Mouse (Mus musculus) liver, adult 2 months (tissue): ENCODE measurements at regions not wholly inside any gene's neighbourhood (a gene's known extent, or its start where the extent isn't known, plus 50 kb on each side); places are given as distances from the start of the nearest gene placed in this dataset.

Experiments
- CTCF ChIP-seq: fragments of 200-500 bp; IDR thresholded peaks from 2 replicates; pipeline ENCODE4 v1.5.1; 2011; ENCODE audit warnings: low read depth, low read length, control low read depth
- POLR2A ChIP-seq: fragments of 200-500 bp; IDR thresholded peaks from 2 replicates; pipeline ENCODE4 v1.6.1; 2011; ENCODE audit warnings: low read length, control low read depth; ENCODE audit not compliant: insufficient read depth; ENCODE audit errors: extremely low read depth

GRCm38 (mm10) chr6:100146360-100146935 is 140.8 kb downstream of the Rybp start:
- TF ChIP-seq POLR2A (no peak), CTCF (no peak)
